Mouse (Mus musculus) liver, embryonic 13.5 days (tissue): ENCODE data around the gene Krba1. TPM values are rescaled to one million over a fixed set of nuclear protein-coding genes. Genes with fewer than 3 reads are reported as not detected.

Source experiments
- ATAC-seq: fragments of 200-750 bp; cut with Nextera tagmentation; 2 replicates; pipeline ENCODE4 v1.8.0; 2017; ENCODE audit warnings: low read depth, mild to moderate bottlenecking, moderate number of reproducible peaks, moderate library complexity
- DNase-seq: peaks from one replicate; pipeline ENCODE4 v3.0.0; 2022
- H3K27ac ChIP-seq: fragments of 300-500 bp; sonication (generic); 2 replicates; pipeline ENCODE4 v1.5.1; 2015; ENCODE audit warnings: moderate library complexity, mild to moderate bottlenecking, inconsistent platforms
- H3K27me3 ChIP-seq: fragments of 300-500 bp; sonication (generic); 2 replicates; pipeline ENCODE4 v1.6.1; 2015; ENCODE audit warnings: mild to moderate bottlenecking, inconsistent platforms
- H3K36me3 ChIP-seq: fragments of 300-500 bp; sonication (generic); 2 replicates; pipeline ENCODE4 v1.6.1; 2015; ENCODE audit warnings: mild to moderate bottlenecking, inconsistent platforms
- H3K4me1 ChIP-seq: fragments of 300-500 bp; sonication (generic); replicated peaks from 2 replicates; pipeline ENCODE4 v1.6.1; 2015; ENCODE audit warnings: inconsistent platforms
- H3K4me2 ChIP-seq: fragments of 300-500 bp; sonication (generic); 2 replicates; pipeline ENCODE4 v1.6.1; 2015; ENCODE audit warnings: inconsistent platforms, mild to moderate bottlenecking, moderate library complexity
- H3K4me3 ChIP-seq: fragments of 300-500 bp; sonication (generic); replicated peaks from 2 replicates; pipeline ENCODE4 v1.5.1; 2015; ENCODE audit warnings: mild to moderate bottlenecking, inconsistent platforms
- H3K9ac ChIP-seq: fragments of 300-500 bp; sonication (generic); 2 replicates; pipeline ENCODE4 v1.6.1; 2015; ENCODE audit warnings: mild to moderate bottlenecking, inconsistent platforms
- H3K9me3 ChIP-seq: fragments of 300-500 bp; sonication (generic); replicated peaks from 2 replicates; pipeline ENCODE4 v1.6.1; 2016; ENCODE audit warnings: inconsistent platforms
- whole genome bisulfite sequencing: fragments of 180-500 bp; shearing (Covaris S2); methylation state at CpG from one replicate; pipeline ENCODE4 v1.1.7; 2015; ENCODE audit not compliant: insufficient replicate concordance; 5-methylcytosine and 5-hydroxymethylcytosine counted together
- polyA plus RNA-seq: library from polyadenylated mRNA; unstranded; fragments of >200 nt; fragmentation: Nextera tagmentation; extraction: Ambion mirVana; gene quantifications from 2 replicates; pipeline ENCODE4 v1.2.1, GENCODE M21; 2015

Krba1 gene
- 1.8 and 2.0 TPM in 2 replicates for polyA plus RNA-seq

- no peaks in the 10 kb centered on the region for H3K9me3 ChIP-seq
- peaks cover 20% of the 10 kb centered on the region for H3K4me1 ChIP-seq
- H3K4me2 ChIP-seq = peak within 1 kb of the TSS; percentile 80
- WGBS = 3% methylated on average over 65 of the region's 65 CpGs
- H3K9ac ChIP-seq = peak within 1 kb of the TSS; percentile 74
- H3K4me3 ChIP-seq = peak within 1 kb of the TSS; percentile 68
- peak; percentile 90 for ATAC-seq
- DNase-seq = peak; percentile 62
- H3K36me3 ChIP-seq = no peaks in the 10 kb centered on the region
- no peak within 1 kb of the TSS for H3K27ac ChIP-seq
- no peaks in the 10 kb centered on the region for H3K27me3 ChIP-seq
Measured at GRCm38 (mm10) chr6:48395105-48396007, at the start of gene Krba1. Krba1 (plus strand) TSS chr6:48395586.

GRCm38 (mm10) chr6:48358897-48359296 lies 36.5 kb upstream of the Krba1 start:
- no peaks in the 10 kb centered on the region for H3K4me1 ChIP-seq
- no peaks in the 10 kb centered on the region for H3K9me3 ChIP-seq
- ATAC-seq = no peak
- H3K4me2 ChIP-seq = no peak overlapping the region
- no peak overlapping the region for H3K9ac ChIP-seq
- no peaks in the 10 kb centered on the region for H3K36me3 ChIP-seq
- 45% methylated on average over 3 of the region's 3 CpGs for WGBS
- no peaks in the 10 kb centered on the region for H3K27me3 ChIP-seq
- DNase-seq = no peak
- no peak overlapping the region for H3K4me3 ChIP-seq
- no peak overlapping the region for H3K27ac ChIP-seq

GRCm38 (mm10) chr6:48366322-48366996 lies 28.9 kb upstream of the Krba1 start:
- DNase-seq = no peak
- H3K36me3 ChIP-seq = no peaks in the 10 kb centered on the region
- 65% methylated on average over 11 of the region's 11 CpGs for WGBS
- H3K4me1 ChIP-seq = no peaks in the 10 kb centered on the region
- H3K27ac ChIP-seq = no peak overlapping the region
- no peak for ATAC-seq
- H3K9ac ChIP-seq = no peak overlapping the region
- H3K4me3 ChIP-seq = no peak overlapping the region
- H3K4me2 ChIP-seq = no peak overlapping the region
- no peaks in the 10 kb centered on the region for H3K9me3 ChIP-seq
- no peaks in the 10 kb centered on the region for H3K27me3 ChIP-seq

- no peaks in the 10 kb centered on the region for H3K27me3 ChIP-seq
- ATAC-seq = no peak
- 34% methylated on average over 3 of the region's 3 CpGs for WGBS
- no peak overlapping the region for H3K4me2 ChIP-seq
- H3K36me3 ChIP-seq = no peaks in the 10 kb centered on the region
- DNase-seq = no peak
- H3K27ac ChIP-seq = no peak overlapping the region
- no peaks in the 10 kb centered on the region for H3K4me1 ChIP-seq
- H3K9ac ChIP-seq = no peak overlapping the region
- no peaks in the 10 kb centered on the region for H3K9me3 ChIP-seq
- H3K4me3 ChIP-seq = no peak overlapping the region
Measured at GRCm38 (mm10) chr6:48388221-48388620, 7.2 kb upstream of the Krba1 start.

GRCm38 (mm10) chr6:48393811-48394210 lies 1.6 kb upstream of the Krba1 start:
- no peak for DNase-seq

GRCm38 (mm10) chr6:48396008-48396595 lies 716 bp downstream of the Krba1 start:
- Histone ChIP-seq H3K4me2 (peak overlapping the region; percentile 80), H3K4me3 (peak overlapping the region; percentile 68), H3K36me3 (no peaks in the 10 kb centered on the region), H3K4me1 (peaks cover 20% of the 10 kb centered on the region), H3K27me3 (no peaks in the 10 kb centered on the region), H3K9ac (peak overlapping the region; percentile 74), H3K27ac (no peak overlapping the region), H3K9me3 (no peaks in the 10 kb centered on the region)
- no peak for ATAC-seq
- 31% methylated on average over 15 of the region's 15 CpGs for WGBS
- no peak for DNase-seq

More at GRCm38 (mm10) chr6:48393811-48394210, 1.6 kb upstream of the Krba1 start:
- Histone ChIP-seq H3K4me2 (no peak overlapping the region), H3K9ac (no peak overlapping the region), H3K9me3 (no peaks in the 10 kb centered on the region), H3K4me1 (peaks cover 20% of the 10 kb centered on the region), H3K27me3 (no peaks in the 10 kb centered on the region), H3K4me3 (no peak overlapping the region), H3K27ac (no peak overlapping the region), H3K36me3 (no peaks in the 10 kb centered on the region)
- ATAC-seq = no peak

- Histone ChIP-seq H3K27me3 (no peaks in the 10 kb centered on the region), H3K4me2 (0 out of 2 replicates have a peak overlapping the region, but pooled peaks have one; percentile 80), H3K9ac (no peak overlapping the region), H3K9me3 (no peaks in the 10 kb centered on the region), H3K36me3 (no peaks in the 10 kb centered on the region), H3K4me1 (peaks cover 20% of the 10 kb centered on the region), H3K4me3 (no peak overlapping the region), H3K27ac (no peak overlapping the region)
- WGBS = 89% methylated on average over 1 of the region's 1 CpGs
- ATAC-seq (no peak), DNase-seq (no peak)
Measured at GRCm38 (mm10) chr6:48396686-48397085, 1.3 kb downstream of the Krba1 start.

- peaks cover 20% of the 10 kb centered on the region for H3K4me1 ChIP-seq
- H3K4me2 ChIP-seq = no peak overlapping the region
- no peak overlapping the region for H3K9ac ChIP-seq
- H3K27ac ChIP-seq = no peak overlapping the region
- WGBS = 51% methylated on average over 4 of the region's 4 CpGs
- no peaks in the 10 kb centered on the region for H3K36me3 ChIP-seq
- no peaks in the 10 kb centered on the region for H3K9me3 ChIP-seq
- H3K27me3 ChIP-seq = no peaks in the 10 kb centered on the region
- ATAC-seq (no peak), DNase-seq (no peak)
- H3K4me3 ChIP-seq = no peak overlapping the region
Measured at GRCm38 (mm10) chr6:48397336-48397735, 1.9 kb downstream of the Krba1 start.

GRCm38 (mm10) chr6:48399906-48400305 lies 4.5 kb downstream of the Krba1 start:
- Histone ChIP-seq H3K27ac (no peak overlapping the region), H3K27me3 (no peaks in the 10 kb centered on the region), H3K9me3 (no peaks in the 10 kb centered on the region), H3K4me1 (peaks cover 19% of the 10 kb centered on the region), H3K4me2 (no peak overlapping the region), H3K36me3 (no peaks in the 10 kb centered on the region), H3K4me3 (no peak overlapping the region), H3K9ac (no peak overlapping the region)
- ATAC-seq (no peak), DNase-seq (no peak)
- WGBS = 74% methylated on average over 5 of the region's 5 CpGs

GRCm38 (mm10) chr6:48404071-48404470 lies 8.7 kb downstream of the Krba1 start:
- H3K27ac ChIP-seq = no peak overlapping the region
- H3K4me1 ChIP-seq = no peaks in the 10 kb centered on the region
- DNase-seq = no peak
- H3K36me3 ChIP-seq = 0 out of 2 replicates have a peak, but pooled peaks cover 14% of the 10 kb centered on the region
- H3K27me3 ChIP-seq = no peaks in the 10 kb centered on the region
- no peak overlapping the region for H3K9ac ChIP-seq
- no peaks in the 10 kb centered on the region for H3K9me3 ChIP-seq
- no peak overlapping the region for H3K4me3 ChIP-seq
- ATAC-seq = no peak
- no peak overlapping the region for H3K4me2 ChIP-seq
- 73% methylated on average over 5 of the region's 5 CpGs for whole genome bisulfite sequencing

- Histone ChIP-seq H3K27me3 (no peaks in the 10 kb centered on the region), H3K4me1 (no peaks in the 10 kb centered on the region), H3K9ac (no peak overlapping the region), H3K27ac (no peak overlapping the region), H3K36me3 (peaks cover 48% of the 10 kb centered on the region), H3K4me3 (no peak overlapping the region), H3K4me2 (no peak overlapping the region), H3K9me3 (no peaks in the 10 kb centered on the region)
- 62% methylated on average over 4 of the region's 4 CpGs for WGBS
- DNase-seq (no peak), ATAC-seq (no peak)
Measured at GRCm38 (mm10) chr6:48409726-48410343, 14.4 kb downstream of the Krba1 start.
